Mouse (Mus musculus): ENCODE measurements at regions not wholly inside any gene's neighbourhood (a gene's known extent, or its start where the extent isn't known, plus 50 kb on each side); places are given as distances from the start of the nearest gene placed in this dataset.

DNA sequence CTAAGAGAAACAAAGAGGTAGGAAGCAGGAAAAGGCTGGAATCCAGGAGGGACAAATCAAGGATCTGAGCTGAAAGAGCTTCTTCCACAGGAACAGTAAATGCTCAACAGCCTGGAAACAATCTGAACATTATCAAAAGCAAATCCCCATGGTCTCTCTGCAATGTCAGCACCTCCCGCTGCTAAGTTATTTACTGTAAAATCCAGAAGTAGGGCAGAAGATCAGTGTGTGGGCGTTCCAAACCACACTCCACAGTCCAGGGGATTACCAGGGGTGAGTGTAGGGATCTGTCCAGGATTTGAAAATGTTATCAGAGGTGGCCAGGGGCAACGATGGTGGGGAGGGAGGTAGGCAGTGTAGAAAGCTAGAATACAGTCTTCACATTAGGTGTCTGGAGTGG, 124.0 kb downstream of the Fasl start:
- TF ChIP-seq POLR2A (IDR thresholded peaks at IDR 0.05; ENCODE audit: insufficient read depth, low read length) (no peak), CTCF (IDR thresholded peaks at IDR 0.05; ENCODE audit: low read depth, low read length) (no peak)

Data from ES-Bruce4 (cell line).